Mouse (Mus musculus) embryo, embryonic 10 days (tissue): Measurements from ENCODE around the gene Usp16.
"Not testable (repeated sequence)": the region's sequence is repeated elsewhere in the genome, so short reads cannot be mapped to it uniquely, and the experiment has no call there.

ENCODE experiments used
- DNase-seq: peaks from one replicate; pipeline ENCODE4 v3.0.0-alpha.2; 2015; ENCODE audit warnings: low spot score

Usp16 gene

DNA sequence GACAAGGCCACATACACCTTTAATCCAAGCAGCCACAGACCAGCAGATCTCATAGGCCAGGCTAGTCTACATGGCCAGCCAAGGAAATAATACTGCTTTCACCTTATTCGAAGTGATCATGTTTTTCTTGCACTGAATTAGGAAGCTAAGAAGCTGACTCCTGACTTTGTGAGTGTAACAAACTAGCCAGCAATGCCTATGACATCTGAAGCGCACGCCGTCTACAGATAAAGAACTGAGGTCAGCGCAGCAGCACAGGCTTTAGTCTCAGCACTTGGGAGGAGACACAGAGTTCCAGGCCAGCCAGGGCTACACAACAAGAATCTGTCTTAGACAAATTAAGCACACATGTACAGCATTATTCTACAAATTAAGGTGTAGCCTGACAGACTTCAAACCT, 32.2 kb downstream of the Usp16 start:
- DNase-seq, result no peak

DNA sequence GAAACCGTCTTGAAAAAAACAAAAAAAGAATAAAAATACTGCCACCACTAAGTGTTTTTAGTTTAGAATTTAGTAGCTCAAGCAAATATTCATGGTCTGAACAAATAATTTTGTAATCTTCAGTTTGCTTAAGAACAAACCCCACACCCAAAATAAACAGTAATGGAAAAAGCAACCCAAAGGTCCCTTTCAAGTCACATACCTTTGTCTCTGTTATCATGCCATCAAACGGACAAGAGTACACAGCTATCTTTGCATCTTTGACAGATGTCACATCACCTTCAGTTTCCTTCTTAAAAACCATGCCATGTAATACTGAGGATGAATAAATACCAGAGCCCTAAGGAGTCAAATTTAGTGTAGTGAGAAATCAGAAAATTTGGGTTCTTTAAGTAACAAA, 34.1 kb downstream of the Usp16 start:
- no peak for DNase-seq

DNA sequence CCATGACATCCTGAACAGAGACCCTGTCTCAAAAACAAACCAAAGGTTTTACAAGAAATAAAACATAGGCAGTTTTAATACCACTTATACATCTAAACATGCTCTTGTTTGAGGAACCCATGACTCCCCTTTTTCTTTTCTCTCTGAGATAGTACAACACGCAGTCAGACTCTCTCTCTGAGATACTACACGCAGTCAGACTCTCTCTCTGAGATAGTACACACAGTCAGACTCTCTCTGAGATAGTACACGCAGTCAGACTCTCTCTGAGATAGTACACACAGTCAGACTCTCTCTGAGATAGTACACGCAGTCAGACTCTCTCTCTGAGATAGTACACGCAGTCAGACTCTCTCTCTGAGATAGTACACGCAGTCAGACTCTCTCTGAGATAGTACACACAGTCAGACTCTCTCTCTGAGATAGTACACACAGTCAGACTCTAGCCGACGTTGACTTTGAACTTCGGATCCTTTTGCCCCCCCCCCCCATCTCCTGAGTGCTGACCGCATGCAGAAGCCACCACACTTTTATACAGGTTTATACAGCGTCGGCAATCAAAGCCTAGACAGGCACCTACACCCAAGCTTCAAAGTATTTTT, 37.8 kb downstream of the Usp16 start:
- not testable (repeated sequence) for DNase-seq

DNA sequence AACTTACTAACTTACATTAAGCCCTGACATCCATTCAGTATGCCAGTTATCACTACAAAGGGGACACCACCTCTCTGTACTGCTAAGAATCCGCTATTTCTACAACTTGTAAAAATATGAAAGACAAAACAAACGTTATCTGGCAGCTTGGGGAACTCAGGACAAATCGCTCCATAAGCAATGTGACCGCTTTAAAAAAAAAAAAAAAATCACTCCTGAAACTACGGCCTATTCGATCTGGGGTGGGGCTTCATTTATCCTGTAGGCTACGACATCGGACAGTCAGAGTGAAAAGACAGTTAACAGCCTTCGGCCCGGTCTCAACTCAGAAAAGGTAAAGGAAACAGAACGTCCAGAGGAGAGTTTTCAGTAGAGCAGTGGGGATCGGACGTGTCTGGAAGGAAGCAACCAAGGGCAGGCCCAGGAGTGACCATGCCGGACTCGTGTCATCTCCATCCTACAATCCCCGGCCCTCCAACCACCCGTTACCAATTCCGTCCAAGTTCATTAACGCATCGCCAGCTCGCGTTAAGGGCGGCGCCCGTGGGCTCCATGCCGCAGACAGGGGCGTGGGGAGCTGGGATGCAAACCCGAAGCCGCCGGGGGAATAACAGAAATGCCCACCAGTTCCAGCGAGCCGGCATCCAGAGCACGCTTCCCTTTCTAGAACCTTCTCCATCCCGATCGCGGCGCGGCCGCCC, 40.6 kb downstream of the Usp16 start:
- peak; percentile 22 for DNase-seq

DNA sequence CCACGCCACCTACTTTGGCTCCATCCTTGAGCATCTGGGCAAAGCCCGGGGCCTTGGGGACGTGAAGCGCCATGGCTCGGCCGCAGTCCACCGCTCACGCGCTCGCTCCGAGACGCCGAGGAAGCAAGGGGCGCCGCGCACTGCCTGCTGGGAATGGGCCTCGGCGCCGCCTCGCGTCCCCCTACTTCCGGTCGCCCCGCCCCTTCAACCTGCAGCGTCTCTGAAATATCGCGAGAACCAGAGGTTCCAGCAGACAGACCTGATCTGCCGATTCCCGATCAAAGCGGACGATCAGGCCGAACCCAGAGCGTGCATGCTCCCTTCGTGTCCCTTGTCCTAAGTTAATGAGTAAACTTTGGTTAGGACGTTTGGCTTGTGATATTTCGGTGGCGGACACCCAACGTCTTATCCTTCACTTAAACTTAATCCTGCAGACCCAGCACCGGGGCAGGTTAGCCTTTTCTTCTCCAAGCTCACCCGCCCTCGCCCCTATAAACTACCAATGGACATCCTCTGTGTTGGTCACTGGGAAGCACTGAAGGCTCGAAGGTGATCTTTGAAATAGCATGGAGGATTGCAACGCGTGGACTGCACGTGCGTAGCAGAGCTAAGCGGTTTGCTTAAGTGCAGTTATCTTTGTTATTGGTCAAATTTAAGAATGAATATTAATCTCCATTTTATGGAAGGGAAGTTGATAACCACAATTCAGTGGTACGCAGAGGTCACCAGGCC, 41.4 kb downstream of the Usp16 start, which contains the start of gene Cct8:
Gene Cct8, minus strand, starts transcription at position 158 of the 732 bp plus-strand sequence.
- peak; percentile 98 for DNase-seq

DNA sequence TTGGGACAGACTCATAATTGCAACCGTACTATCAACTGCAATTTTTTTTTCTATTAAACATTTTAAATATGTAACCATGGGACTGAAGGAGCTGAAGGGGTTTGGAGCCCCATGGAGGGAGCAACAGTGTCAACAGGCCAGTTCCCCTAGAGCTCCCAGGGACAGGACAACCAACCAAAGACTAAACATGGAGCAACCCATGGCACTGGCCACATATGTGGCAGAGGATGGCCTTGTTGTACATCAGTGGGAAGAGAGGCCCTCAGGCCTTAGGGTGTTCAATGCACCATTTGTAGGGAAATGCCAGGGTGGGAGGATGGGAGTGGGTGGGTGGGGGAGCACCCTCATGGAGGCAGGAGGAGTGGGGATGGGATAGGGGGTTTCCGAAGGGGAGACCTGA, 42.2 kb downstream of the Usp16 start:
- DNase-seq, result no peak

DNA sequence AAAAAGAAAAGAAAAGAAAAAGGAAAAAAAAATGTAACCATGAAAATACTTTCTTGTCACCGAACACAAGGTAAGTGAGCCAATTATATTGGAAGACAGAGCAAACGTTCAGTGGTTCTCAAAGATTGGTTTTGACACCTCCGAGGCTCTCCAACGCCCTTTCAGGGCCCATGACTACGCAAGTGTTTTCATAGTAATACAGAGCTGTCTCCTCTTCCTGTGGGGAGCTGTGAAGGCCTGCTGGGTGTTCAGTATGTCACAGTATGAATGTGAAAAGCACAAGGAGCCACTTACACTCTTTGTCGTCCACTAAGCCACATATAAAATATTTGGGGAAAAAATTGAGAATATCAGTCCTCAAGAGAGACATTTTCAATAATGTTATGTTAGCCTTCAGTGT, 42.7 kb downstream of the Usp16 start:
- no peak for DNase-seq

DNA sequence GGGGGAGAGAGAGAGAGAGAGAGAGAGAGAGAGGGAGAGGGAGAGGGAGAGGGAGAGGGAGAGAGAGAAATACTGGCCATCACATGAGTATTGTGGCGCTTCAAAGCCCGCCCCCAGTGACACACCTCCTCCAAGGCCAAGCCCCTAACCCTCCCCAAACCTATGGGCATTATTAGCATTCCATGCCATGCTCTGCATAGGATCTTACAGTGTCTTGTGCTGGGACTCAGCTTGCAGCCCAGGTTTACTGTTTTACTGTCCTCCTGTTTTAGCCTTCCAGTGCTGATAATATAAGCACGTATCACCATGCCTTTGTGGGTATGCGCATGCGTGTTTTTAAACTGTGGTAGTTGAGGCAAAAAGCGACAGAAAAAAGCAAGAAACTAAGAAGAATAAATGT, 45.1 kb downstream of the Usp16 start:
- no peak for DNase-seq

DNA sequence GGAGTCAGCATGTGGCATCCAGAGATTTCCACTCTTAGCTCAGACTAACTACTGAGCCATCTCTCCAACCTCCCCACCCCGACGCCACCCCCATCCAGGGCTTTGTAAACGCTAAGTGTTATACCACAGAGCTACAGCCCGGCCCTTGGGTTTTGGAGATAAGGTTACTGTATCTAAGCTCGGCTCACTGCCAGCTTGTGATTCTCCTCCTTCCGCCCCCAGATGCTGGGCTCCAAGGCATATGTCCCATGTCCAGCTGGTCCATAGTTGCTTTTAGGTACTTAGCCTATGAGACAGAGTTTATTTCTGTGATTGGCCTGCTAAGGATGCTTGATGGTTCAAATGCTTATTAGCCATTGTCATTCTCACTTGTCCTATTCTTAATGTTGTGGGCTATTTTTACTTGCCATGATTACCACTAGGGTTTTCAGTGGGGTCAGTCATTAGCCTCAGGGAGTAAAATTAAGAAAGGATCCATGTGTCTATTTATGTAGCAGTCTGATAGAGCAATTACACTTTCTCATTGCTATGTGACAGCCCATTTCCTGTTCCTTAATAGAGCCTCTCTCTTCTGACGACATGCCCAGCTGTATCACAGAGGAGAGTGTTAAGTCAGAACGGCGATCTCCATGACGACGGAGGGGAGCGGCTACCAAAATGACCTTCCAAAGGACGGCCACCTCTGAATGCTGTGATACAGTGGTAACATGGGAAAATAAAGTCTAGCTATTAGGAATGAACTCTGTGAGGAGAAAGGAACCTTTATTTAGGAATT, 47.0 kb downstream of the Usp16 start:
- DNase-seq, result peak; percentile 56

DNA sequence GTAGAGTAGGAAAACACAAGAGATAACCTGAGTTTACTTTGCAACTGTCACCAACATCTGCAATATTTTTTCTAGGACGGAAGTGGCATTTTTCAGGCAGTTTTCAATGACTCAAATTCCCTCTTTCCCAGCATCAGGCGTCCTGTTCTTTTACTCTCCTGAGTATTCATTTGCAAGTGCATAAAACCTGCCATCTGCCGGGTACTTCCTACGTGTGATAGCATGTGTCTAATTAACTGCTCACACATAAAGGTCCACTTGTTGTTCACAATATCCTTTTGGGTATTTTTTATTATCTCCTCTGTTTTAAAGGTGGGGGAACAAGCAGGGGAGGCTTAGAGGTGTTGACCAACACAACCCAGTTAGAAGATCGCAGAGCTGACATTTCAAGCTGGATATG, 57.2 kb downstream of the Usp16 start:
- DNase-seq, result no peak

DNA sequence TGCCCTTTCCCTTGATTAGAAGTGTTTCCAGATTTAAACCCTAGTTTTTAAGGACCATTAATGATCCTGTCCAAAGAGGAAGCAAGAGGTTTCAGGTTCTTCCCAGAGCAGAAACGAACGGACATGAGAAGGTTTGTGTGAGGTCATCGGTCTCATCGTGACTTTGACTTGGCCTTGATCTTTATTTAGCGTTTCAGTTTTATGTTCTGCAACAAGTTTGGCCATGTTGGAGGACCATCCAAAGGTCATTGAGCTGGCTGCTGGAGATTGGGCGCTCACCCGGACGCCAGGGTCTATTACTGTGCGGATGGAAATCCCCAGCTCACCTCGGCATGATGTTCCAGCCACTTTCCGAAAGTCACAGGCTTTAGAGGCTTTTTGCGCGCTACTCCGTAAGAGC, 57.8 kb downstream of the Usp16 start:
- no peak for DNase-seq

DNA sequence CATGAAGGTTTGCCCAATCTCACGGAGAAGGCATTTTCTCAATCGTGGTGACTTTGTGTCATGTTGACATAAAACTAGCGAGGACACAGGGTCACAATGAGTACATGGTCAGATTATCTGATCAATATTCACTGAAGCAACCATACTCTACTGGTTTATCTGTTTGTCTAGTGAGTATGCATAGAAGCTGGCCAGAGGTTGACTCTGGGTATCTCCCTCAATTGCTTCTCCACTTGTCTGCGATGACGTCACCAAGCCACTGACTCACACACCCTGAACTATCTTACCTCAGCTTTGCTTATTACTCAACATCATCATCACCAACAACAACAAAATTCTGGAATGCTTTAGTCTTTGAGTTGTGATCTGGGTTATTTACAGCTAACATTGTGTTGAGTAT, 69.7 kb downstream of the Usp16 start:
- DNase-seq, result no peak

DNA sequence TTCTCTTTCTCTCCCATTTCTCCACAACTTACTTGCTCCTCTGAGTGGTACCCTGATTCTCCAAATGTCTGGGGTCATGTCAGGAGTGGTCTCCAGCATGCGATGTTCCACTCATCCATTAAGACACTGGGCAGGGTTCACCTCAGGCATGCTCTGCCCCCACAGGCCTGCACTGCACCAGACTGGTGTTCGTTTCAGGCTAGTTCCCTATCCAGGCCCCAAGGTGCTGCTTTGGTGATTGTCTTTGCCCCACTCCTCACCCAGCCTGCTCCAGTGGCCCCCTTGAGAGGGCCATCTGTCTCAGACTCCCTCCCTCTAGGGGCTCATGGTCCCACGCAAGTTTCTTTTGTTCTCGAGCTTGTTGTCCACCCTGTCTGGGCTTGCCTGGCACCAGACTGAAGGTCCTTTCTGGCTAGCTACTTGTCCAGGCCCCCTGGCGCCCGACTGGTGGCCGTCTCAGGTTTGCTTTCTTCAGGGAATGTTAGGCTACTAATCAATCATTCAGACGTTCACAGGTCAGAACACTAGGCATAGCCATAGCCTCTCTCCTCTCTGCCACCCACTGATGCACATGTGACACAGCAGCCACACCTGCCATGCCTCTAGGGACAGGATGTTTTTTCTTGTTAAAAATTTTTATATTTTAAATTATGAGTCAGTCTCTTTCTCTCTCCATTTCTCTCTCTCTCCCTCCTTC, 73.2 kb downstream of the Usp16 start:
- DNase-seq, result no peak

DNA sequence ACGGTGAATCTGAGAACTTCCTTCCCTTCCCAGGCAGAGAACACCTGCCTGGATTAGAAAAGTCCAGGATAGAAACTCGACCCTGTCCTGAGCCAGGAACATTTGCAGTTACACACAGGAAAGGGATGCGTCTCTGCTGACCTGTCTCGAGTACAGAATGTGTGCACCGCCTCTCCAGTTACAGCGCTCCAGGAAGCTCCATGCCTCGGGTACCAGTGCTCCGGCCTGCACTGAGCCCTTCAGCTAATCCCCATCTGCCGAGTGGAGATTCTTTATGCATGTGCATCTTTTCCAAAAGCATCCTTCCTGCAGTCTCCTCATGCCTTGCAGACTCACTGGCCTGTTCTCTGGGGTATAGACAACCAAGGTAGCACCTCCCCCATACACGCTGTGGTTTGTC, 74.3 kb downstream of the Usp16 start:
- no peak for DNase-seq
